Mouse (Mus musculus): ENCODE results near the gene Spata45.

DNA sequence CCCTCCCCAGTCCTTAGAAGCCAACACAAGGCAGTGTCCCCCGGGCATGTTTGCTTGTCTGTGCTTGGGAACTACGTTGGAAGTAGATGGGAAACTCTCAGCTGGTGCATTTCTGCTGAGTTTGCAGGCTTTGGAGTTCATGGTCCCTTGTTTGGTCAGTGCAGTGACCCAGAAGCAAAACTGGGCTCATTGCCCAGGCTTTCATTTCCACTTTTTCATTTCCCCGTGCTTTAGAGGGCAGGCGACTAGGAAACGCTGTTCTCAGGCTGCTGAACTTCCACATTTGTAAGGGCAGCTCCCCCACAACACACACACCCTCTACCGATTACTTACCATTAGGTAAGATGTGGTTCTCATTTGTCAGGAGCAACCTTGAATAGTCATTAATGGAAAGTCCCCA is 36.6 kb downstream of the Spata45 start:
- TF ChIP-seq POLR2AphosphoS2 (IDR thresholded peaks at IDR 0.05; ENCODE audit: insufficient read length, low read depth) (no peak), E2F4 (IDR thresholded peaks at IDR 0.05; ENCODE audit: insufficient read depth) (no peak)
